Mouse (Mus musculus): ENCODE results near the gene Efcab2. TPM values are rescaled to one million over a fixed set of nuclear protein-coding genes. Genes with fewer than 3 reads are reported as not detected.

Efcab2 gene
- total RNA-seq, 2 experiments from 2014 or later = 14.7 to 15.9 TPM

DNA sequence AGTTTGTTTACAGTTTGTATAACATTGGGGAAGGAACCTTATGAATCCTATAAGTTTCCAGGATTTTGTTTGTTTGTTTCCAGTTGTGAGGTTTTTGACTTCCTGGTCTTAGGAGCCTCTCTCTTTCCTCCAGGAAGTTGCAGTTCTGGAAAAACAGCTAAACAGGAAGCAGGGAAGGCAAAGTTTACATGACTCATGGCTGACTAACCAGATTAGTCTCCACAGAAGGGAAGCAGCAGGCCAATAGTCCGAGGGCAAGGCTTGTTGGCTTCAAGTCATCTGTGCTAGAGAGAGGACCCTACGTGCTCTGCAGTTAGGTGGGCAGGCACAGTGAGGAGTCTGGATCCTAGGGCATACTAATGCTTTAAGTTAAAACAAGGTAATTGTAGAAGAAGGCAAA is 86.6 kb downstream of the Efcab2 start:
- no peak overlapping the region for H3K27ac ChIP-seq
- intact Hi-C loops (cut with DNase I) = no loop called here
- DNase-seq = no peak
- no peak overlapping the region for H3K4me3 ChIP-seq
- TF ChIP-seq CTCF (IDR thresholded peaks at IDR 0.05) = no peak

DNA sequence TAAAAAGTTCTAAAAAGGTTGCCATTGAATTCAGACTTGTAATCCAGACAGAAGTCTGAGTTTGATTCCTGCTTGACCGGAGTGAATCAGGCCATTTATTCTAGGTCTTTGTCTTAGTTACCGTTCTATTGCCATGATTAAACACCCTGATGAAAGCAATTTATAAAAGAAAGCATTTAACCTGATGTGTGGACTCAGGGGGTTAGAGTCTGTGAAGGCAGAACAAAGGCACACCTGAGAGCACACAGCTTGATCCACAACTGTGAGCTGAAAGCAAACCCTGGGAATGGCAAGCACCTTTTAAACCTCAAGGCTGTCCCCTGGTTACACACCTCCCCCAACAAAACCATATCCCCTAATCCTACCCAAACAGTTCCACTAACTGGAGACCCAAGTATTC is 90.3 kb downstream of the Efcab2 start:
- no peak for DNase-seq
- Histone ChIP-seq H3K27ac (no peak overlapping the region), H3K4me3 (no peak overlapping the region)
- intact Hi-C loops (cut with DNase I) = no loop called here
- TF ChIP-seq CTCF (IDR thresholded peaks at IDR 0.05) = no peak

DNA sequence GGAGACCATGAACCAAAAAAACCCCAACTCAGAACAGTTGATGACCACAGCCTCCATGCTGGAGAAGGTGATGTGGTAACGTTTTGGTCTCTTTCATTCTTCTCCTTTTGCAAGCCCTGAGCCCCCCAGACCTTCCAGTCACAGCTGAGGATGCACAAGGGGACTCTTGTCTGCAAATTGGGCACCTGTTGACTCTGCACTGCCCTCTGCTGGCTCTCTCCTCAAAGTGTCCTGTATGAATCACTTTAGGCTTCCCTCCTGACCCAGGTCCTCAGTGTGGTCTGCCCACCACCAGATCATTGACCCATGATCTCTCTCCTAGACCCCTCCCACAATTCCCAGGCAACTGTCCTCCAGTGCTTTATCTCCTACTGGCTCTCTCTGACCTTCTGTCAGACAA is 91.0 kb downstream of the Efcab2 start:
- peak; percentile 60 for TF ChIP-seq CTCF (IDR thresholded peaks at IDR 0.05)
- peak; percentile 31 for DNase-seq
- intact Hi-C loops (cut with DNase I) = no loop called here
- Histone ChIP-seq H3K27ac (no peak overlapping the region), H3K4me3 (no peak overlapping the region)

- Histone ChIP-seq H3K4me3 (no peak overlapping the region), H3K27ac (no peak overlapping the region)
- TF ChIP-seq CTCF (IDR thresholded peaks at IDR 0.05) = no peak
- no peak for DNase-seq
- intact Hi-C loops (cut with DNase I) = no loop called here
Observed at GRCm38 (mm10) chr1:178506938-178507337, 101.1 kb downstream of the Efcab2 start.

GRCm38 (mm10) chr1:178512323-178513031 is 106.6 kb downstream of the Efcab2 start:
- DNase-seq = no peak
- Histone ChIP-seq H3K4me3 (no peak overlapping the region), H3K27ac (no peak overlapping the region)
- intact Hi-C loops (cut with DNase I) = no loop called here
- no peak for TF ChIP-seq CTCF (IDR thresholded peaks at IDR 0.05)

DNA sequence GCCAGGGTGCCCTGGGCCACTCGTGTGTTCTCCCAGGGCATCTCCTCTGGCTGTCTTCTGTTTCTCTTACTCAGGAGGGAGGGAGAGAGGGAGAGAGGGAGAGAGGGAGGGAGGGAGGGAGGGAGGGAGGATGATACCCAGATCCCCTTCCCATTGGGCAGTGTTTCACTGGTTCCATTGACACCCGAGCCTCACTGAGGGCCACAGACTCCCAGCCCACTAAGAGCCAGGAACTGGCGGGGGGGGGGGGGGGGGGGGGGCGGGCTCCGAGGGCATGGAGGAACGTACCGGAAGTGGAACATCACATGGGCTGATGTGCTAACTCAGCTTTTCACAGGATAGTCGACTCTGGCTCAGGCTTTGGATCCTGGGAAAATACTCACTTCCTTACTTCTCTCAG is 108.1 kb downstream of the Efcab2 start:
- Histone ChIP-seq H3K4me3 (no peak overlapping the region), H3K27ac (no peak overlapping the region)
- intact Hi-C loops (cut with DNase I) = no loop called here
- DNase-seq = no peak
- TF ChIP-seq CTCF (IDR thresholded peaks at IDR 0.05) = no peak

- Histone ChIP-seq H3K4me3 (no peak overlapping the region), H3K27ac (no peak overlapping the region)
- no peak for DNase-seq
- no peak for TF ChIP-seq CTCF (IDR thresholded peaks at IDR 0.05)
- intact Hi-C loops (cut with DNase I) = no loop called here
Observed at GRCm38 (mm10) chr1:178515839-178516238, 110.0 kb downstream of the Efcab2 start.

DNA sequence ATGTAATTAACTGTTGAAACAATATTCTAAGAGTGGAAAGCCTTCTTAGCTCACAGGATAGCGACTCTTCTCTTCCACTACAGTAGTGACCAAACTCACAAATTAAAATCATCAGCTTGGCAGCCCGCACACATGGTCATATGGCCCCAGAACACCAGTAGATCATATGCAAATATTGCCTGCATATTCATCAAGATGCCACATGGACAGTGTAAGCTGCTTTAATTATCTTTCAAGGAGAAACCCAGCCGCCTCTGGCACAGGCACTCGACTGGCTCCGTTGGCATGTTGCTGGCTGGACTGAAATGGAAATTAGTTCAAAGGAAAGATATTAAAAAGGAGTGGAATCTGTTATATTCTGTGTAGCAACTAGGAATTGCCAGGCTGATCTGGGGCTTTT is 116.5 kb downstream of the Efcab2 start:
- TF ChIP-seq CTCF (IDR thresholded peaks at IDR 0.05) = no peak
- peak overlapping the region; percentile 42 for H3K4me3 ChIP-seq
- no peak overlapping the region for H3K27ac ChIP-seq
- intact Hi-C loops (cut with DNase I) = no loop called here
- no peak for DNase-seq

DNA sequence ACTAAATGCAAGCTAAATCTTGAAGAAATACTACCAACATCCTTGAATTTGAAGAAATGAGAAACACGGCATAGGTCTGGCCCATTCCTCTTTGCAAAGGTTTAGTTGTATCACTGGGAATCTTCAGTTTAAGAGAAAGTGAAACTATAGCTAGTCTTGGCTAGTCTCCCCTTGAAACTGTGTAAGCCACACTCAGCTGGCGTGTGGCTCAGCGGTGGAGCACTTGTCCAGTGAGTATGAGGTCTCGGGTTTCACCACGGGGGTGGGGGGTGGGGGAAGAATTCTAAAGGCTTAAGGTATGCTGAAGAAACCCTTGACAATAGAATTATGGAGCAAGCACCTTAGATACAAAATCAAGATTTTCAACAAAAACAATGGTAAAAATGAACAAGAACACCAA is 117.3 kb downstream of the Efcab2 start:
- TF ChIP-seq CTCF (IDR thresholded peaks at IDR 0.05) = no peak
- no peak overlapping the region for H3K27ac ChIP-seq
- H3K4me3 ChIP-seq = peak overlapping the region; percentile 42
- intact Hi-C loops (cut with DNase I) = no loop called here
- DNase-seq = no peak

DNA sequence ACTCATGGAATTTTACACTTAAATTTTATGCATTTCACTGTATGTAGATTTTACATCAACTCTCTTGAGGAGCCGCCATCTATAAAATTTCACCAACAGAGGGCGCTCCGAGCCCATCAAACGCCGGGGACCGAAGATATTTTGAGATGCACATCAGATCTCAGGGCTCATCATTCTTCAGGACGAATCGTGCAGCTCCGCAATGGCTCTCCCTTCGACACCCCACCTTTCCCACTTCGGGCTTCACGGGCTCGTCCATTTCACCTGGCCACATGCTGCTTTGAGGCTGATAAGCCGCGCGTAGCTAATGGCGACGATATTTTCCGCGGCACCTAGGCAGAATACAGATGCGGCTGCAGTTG is 121.3 kb downstream of the Efcab2 start:
- peak; percentile 79 for TF ChIP-seq CTCF (IDR thresholded peaks at IDR 0.05)
- Histone ChIP-seq H3K27ac (peak overlapping the region; percentile 81), H3K4me3 (peak overlapping the region; percentile 75)
- peak; percentile 73 for DNase-seq
- intact Hi-C loops (cut with DNase I) = loop anchor here (2.0 to 5.0 kb wide), 3 partner anchors 434 to 950 kb away; no protein-coding TSS in a partner anchor

- no peak for TF ChIP-seq CTCF (IDR thresholded peaks at IDR 0.05)
- peak overlapping the region; percentile 81 for H3K27ac ChIP-seq
- peak overlapping the region; percentile 75 for H3K4me3 ChIP-seq
- DNase-seq = peak; percentile 82
- intact Hi-C loops (cut with DNase I) = loop anchor here (2.0 to 5.0 kb wide), 3 partner anchors 433 to 950 kb away; no protein-coding TSS in a partner anchor
Observed at GRCm38 (mm10) chr1:178527547-178528361, 121.9 kb downstream of the Efcab2 start.

DNA sequence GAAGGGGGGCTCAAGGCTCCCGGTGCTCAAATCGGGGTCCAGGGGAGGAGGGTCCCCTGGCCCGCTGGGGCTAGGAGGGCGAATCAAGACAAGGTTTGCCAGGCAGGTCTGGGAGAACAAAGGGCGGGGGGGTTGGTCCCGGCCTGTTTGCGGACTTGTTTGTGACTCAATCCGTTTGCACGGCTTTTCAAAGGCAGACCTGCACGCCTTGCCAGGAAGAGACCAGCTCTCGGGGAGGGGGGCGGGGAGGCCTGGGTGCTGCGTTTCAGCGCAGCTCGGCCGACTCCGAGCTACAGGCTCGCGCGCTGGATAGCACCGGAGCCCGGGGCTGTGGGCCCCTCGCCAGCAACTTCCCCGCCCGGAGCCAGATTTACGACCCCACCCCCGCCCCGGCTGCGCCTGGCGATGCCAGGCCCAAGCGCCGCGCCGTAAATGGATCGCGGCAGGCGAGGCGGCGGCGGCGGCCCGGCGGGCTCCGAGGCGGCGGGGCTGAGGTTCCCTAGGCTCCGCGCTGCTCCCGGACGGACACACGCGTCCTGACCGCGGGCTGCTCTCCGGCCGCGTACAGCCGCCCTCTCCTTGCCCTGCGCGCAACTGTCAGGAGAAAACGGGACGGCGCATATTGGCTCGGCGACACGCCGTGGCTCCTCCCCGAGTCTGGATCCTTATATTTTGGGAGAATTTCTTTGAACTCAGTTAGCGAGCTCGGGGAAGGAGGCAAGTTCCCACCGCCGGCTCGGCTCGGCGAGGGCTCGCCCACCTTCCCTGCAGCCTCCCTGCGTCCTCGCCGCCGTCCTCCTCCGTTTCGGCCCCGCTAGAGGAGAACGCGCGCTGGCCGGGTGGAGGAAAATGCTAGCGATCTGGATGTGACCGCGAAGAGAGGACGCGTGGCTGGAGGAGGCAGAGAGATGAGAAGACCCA is 122.8 kb downstream of the Efcab2 start, which contains the start of gene Kif26b:
Gene Kif26b (plus strand): TSS at position 695 of the 921 bp plus-strand sequence.
- intact Hi-C loops (cut with DNase I) = loop anchor here (5.0 kb wide), 2 partner anchors 704 to 949 kb away; no protein-coding TSS in a partner anchor
- Histone ChIP-seq H3K27ac (peak within 1 kb of the TSS; percentile 81), H3K4me3 (peak within 1 kb of the TSS; percentile 75)
- peak; percentile 74 for DNase-seq
- TF ChIP-seq CTCF (IDR thresholded peaks at IDR 0.05) = no peak
